Mouse (Mus musculus): ENCODE data around the gene Gm45208.

- TF ChIP-seq GATA1 (IDR thresholded peaks at IDR 0.05; ENCODE audit: borderline replicate concordance, low read length): no peak
- TF ChIP-seq FLI1 (IDR thresholded peaks at IDR 0.05; ENCODE audit: low read length): no peak
These were observed 47.1 kb upstream of the Gm45208 start for GRCm38 (mm10) chrX:7675001-7675380.
